Mouse (Mus musculus): Measurements from ENCODE around the gene Zfp583. TPM values are rescaled to one million over a fixed set of nuclear protein-coding genes. Genes with fewer than 3 reads are reported as not detected.

The Zfp583 gene
- polyA plus RNA-seq, 1 experiment from 2014 or later: 15.8 TPM

Other genes starting within 250 kb of the Zfp583 start
- 16.9 and 21.3 TPM in 2 replicates for gene Zfp787, start 175.3 kb downstream of the Zfp583 start, polyA plus RNA-seq (2015; fragmentation: Nextera tagmentation; extraction: Ambion mirVana)
- 99.6 and 101 TPM in 2 replicates for gene Zfp444, start 159.1 kb downstream of the Zfp583 start, polyA plus RNA-seq (2015; fragmentation: Nextera tagmentation; extraction: Ambion mirVana)
- not detected in 2 replicates for gene Galp, start 134.2 kb downstream of the Zfp583 start, polyA plus RNA-seq (2015; fragmentation: Nextera tagmentation; extraction: Ambion mirVana)
- not detected in 2 replicates for gene Zscan5b, start 109.0 kb downstream of the Zfp583 start, polyA plus RNA-seq (2015; fragmentation: Nextera tagmentation; extraction: Ambion mirVana)
- not detected in 2 replicates for gene Epp13, start 78.6 kb downstream of the Zfp583 start, polyA plus RNA-seq (2015; fragmentation: Nextera tagmentation; extraction: Ambion mirVana)
- 13.0 and 17.1 TPM in 2 replicates for gene Zfp667, start 44.7 kb downstream of the Zfp583 start, polyA plus RNA-seq (2015; fragmentation: Nextera tagmentation; extraction: Ambion mirVana)
- gene Gm3854, start 12.5 kb upstream of the Zfp583 start, polyA plus RNA-seq (2015; fragmentation: Nextera tagmentation; extraction: Ambion mirVana): 5.2 and 5.8 TPM in 2 replicates
- gene Zfp78, start 32.0 kb upstream of the Zfp583 start, polyA plus RNA-seq (2015; fragmentation: Nextera tagmentation; extraction: Ambion mirVana): 5.8 and 6.8 TPM in 2 replicates
- gene Zfp28, start 52.0 kb upstream of the Zfp583 start, polyA plus RNA-seq (2015; fragmentation: Nextera tagmentation; extraction: Ambion mirVana): 21.3 and 23.8 TPM in 2 replicates
- gene Smim17, start 67.4 kb upstream of the Zfp583 start, polyA plus RNA-seq (2015; fragmentation: Nextera tagmentation; extraction: Ambion mirVana): 3.7 and 6.0 TPM in 2 replicates
- gene Gm20715, start 79.0 kb upstream of the Zfp583 start, polyA plus RNA-seq (2015; fragmentation: Nextera tagmentation; extraction: Ambion mirVana): not detected in 2 replicates
- 0.22 and 0.24 TPM in 2 replicates for gene Olfr1344, start 107.4 kb upstream of the Zfp583 start, polyA plus RNA-seq (2015; fragmentation: Nextera tagmentation; extraction: Ambion mirVana)
- 0.03 TPM in 1 of 2 replicates, not detected in the other for gene Olfr1336, start 124.9 kb upstream of the Zfp583 start, polyA plus RNA-seq (2015; fragmentation: Nextera tagmentation; extraction: Ambion mirVana)
- gene Olfr1346, start 135.8 kb upstream of the Zfp583 start, polyA plus RNA-seq (2015; fragmentation: Nextera tagmentation; extraction: Ambion mirVana): not detected in 2 replicates
- gene Olfr5, start 155.7 kb upstream of the Zfp583 start, polyA plus RNA-seq (2015; fragmentation: Nextera tagmentation; extraction: Ambion mirVana): not detected in 2 replicates
- not detected in 2 replicates for gene Olfr1347, start 168.5 kb upstream of the Zfp583 start, polyA plus RNA-seq (2015; fragmentation: Nextera tagmentation; extraction: Ambion mirVana)
- not detected in 2 replicates for gene Olfr1348, start 177.5 kb upstream of the Zfp583 start, polyA plus RNA-seq (2015; fragmentation: Nextera tagmentation; extraction: Ambion mirVana)
- gene Olfr1349, start 191.7 kb upstream of the Zfp583 start, polyA plus RNA-seq (2015; fragmentation: Nextera tagmentation; extraction: Ambion mirVana): not detected in 2 replicates
- gene Olfr1350, start 233.6 kb upstream of the Zfp583 start, polyA plus RNA-seq (2015; fragmentation: Nextera tagmentation; extraction: Ambion mirVana): not detected in 2 replicates